Mouse (Mus musculus): Measurements from ENCODE around the gene Fermt3.

GRCm38 (mm10) chr19:7018546-7018945 is 723 bp downstream of the Fermt3 start:
- no peak for TF ChIP-seq CTCF (IDR thresholded peaks at IDR 0.05; ENCODE audit: low read depth)
- TF ChIP-seq EP300 (IDR thresholded peaks at IDR 0.05; ENCODE audit: low read depth) = no peak

All from heart, postnatal 0 days (tissue).